Mouse (Mus musculus): ENCODE results near the gene Pde4d. TPM values are rescaled to one million over a fixed set of nuclear protein-coding genes. Genes with fewer than 3 reads are reported as not detected.

Gene Pde4d
- total RNA-seq, 2 experiments from 2014 or later, result 33.5 to 49.8 TPM

DNA sequence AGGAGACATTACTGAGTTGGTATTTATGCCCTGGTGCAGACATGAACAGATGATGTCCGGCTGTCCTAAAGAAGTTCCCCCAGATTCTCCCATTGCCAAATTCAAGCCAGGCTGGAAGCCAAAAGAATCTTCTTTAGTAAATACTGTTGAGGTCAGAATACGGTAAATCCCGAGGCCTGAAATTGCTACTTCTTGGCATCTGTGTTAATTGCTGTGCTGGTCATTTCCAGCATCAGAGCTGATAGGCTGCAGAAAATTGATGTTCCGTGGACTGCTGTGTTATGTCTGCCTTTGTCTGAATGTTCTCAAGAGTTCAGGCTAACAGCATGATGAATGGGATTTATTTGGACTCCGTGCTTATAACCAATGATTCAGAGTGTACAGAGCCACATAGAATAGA lies 1127.7 kb downstream of the Pde4d start:
- no peak for ATAC-seq (replicated peaks; ENCODE audit: poor library complexity, severe bottlenecking)

DNA sequence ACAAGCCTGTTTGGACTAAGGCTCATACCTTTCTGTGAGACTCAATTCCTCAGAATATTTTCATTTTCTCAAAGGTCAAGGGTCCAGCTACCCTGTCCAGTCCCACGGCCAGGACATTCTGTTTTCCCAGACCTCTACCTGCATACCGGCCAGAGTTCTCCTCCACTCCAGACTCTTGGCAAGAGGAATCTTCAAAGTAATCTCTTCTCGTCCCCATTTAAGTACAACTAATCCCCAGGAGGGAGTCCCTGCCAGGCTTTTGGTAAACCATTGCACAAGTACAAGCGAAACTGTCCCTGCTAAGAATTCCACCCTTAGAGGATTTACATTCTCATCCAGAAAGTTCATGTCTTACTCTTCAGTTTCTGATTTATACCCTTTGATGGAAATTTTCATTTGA lies 1128.2 kb downstream of the Pde4d start:
- ATAC-seq (replicated peaks; ENCODE audit: poor library complexity, severe bottlenecking), result no peak

DNA sequence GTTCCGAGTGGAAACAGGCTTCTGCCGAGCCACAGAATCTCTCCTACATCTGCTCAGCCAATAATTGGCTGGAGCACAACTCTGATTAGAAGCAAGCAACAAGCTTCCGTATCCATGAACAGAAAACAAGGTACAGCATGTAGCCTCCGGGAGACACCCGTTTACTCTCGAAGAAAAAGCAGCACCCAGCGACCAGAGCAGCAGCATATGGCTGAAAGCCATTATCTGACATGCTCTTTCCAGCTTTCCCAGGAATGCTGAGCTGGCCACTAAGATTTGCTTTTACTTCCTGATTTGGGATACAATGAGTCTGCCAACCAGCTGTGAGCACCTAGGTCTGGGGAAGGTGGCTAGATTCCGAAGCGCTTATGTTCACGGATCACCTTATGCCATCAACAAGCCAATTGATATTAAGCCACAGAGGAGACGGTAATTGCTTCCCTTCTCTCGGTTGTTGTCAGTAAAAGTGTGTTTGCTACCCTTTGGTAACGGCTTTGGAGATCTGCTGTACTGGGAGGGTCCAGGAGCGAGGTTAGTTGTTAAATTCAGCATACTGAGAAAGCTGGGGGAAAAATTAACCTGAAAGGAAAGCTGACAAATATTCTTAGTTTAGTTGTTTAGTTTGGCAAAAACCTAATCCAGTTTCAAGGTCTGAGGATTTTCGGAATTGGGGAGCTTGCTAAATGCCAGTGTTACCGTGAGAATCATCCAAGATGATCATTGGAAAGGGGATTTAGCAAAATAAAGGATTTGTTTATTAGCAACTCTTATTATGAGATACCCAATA lies 1131.7 kb downstream of the Pde4d start:
- no peak for ATAC-seq (replicated peaks; ENCODE audit: poor library complexity, severe bottlenecking)

DNA sequence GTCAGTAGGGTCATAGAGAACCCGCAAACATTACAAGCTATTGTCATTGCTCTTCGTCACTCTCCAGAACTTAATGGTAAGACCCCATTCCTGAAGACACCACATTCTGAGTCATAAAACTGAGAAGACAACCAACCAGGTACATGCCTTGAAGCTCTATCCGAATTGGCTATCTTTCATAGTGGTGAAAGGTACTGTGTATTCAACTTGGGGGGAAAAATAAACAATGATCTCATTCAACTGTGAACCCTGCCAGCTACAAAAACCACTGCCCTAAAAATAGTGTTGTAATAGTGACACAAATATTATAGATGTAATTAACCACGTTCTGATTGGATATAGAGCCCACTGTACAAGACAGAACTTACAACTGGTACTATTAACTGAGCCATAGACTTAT lies 1140.3 kb downstream of the Pde4d start:
- ATAC-seq (replicated peaks; ENCODE audit: poor library complexity, severe bottlenecking), result no peak

DNA sequence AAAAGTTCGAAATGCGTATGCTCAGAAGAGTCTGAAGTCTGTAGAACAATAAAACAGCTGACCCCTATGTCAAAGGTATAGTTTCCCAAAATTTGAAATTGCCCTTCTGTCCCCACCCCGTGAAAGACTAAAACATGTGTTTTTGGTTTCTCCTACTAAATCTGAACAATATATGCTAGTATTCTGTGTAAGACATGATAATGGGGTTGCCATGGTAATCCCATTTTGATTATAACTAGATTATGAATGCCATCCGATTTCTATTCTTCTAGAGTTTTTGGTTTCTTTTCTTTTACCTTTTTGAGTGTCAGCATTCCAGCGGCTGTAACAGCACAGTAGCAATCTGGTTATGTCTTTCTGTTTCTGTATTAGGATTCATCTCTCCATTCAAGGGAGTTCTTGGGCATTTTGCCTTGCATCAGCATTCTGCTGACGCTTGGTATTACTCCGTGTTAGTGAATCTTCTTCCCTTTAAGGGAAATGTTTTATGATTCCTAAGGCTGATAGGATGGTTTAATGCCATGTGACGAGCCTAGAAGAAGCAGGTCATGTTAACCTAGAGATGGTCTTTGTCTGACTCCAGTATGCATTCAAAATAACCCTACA lies 1142.5 kb downstream of the Pde4d start:
- no peak for ATAC-seq (replicated peaks; ENCODE audit: poor library complexity, severe bottlenecking)

- ATAC-seq (replicated peaks; ENCODE audit: poor library complexity, severe bottlenecking), result no peak
Measured at GRCm38 (mm10) chr13:109599711-109600110, 1150.0 kb downstream of the Pde4d start.

DNA sequence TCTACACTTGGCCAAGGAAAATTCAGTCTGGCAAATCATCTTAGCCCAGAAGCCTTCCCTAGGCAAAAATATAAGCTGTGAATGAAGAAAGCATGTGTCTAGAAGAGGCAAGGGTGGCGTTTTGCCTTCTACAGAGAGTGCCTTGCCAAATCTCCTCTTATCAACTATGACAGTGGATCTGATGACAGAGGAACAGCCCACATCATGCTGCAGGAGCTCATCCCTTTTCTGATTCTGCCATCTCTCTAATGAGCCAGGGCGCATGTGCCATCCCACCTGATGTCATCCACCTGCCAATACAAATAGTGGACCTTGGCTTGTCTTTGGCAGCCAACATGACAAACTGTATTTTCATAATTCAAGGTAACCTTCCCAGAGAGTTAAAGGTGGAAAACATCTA lies 1154.3 kb downstream of the Pde4d start:
- ATAC-seq (replicated peaks; ENCODE audit: poor library complexity, severe bottlenecking), result no peak

GRCm38 (mm10) chr13:109605140-109605539 lies 1155.4 kb downstream of the Pde4d start:
- no peak for ATAC-seq (replicated peaks; ENCODE audit: poor library complexity, severe bottlenecking)

DNA sequence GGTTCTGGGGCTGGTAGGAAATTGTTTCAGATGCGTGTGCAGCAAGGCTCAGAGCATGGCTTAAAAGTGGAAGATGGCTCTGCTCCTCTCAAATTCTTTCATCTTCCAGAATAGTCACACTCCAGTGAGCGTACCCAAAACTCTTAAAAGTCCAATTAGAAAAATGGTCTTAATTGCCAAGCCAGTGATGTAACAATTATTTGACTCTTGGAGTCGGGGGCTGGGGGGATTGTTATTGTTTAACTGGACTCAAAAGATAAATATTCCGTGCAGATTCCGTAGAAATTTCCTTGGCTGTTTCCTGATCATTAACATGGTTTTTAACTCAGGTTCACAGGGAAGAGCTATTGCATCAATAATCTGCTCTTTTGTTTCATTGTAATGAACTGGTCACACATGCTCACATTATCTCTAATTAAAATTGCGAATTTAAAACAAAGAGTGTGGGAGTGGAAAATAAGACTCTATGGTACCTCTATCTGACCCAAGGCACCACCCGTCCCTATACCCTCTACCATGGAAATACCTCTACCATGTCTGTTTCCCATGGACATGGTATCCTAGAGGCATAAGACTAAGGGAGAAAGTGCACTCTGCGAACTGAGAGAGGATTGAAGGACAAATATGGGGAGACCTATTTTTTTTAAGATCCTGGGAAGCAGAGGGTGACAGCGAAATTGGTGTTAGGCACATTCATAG lies 1159.5 kb downstream of the Pde4d start:
- ATAC-seq (replicated peaks; ENCODE audit: poor library complexity, severe bottlenecking), result no peak

DNA sequence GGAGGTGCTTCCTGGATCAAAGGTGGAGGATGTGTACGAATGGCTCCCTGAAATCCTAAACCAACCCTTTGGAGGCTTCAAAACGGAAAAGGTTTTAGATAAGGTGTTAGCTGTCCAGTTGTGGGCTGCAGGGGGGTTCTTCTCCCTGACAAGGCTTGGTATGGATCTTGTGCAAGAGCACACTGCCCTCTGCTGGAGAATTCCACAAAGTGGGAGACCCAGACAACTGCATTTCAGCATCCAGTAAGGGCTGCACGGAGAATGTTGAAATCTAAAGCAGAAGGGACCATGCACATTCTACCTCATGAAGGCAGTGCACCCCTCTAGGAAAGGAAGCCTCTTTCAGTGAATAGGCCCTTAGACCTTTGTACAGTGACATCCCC lies 1160.0 kb downstream of the Pde4d start:
- ATAC-seq (replicated peaks; ENCODE audit: poor library complexity, severe bottlenecking), result peak; percentile 87

DNA sequence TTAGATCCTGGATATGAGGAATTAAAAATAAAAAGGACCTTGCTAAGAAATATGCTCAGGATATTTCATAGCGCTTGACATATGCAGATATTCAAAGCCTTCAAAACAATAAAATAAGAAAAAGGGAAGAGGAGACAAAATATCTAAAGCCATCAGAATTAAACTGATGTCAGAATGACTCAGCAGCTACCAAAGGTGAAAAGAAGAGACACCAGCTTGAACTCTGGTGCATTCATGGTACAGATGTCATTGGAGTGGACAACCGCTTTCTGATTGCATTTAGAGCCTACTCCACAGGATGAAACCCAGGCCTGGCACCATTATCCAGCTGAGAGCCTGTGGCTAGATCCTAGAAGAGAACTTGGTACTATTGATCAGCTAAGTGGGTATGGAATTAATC lies 1161.0 kb downstream of the Pde4d start:
- ATAC-seq (replicated peaks; ENCODE audit: poor library complexity, severe bottlenecking), result no peak

DNA sequence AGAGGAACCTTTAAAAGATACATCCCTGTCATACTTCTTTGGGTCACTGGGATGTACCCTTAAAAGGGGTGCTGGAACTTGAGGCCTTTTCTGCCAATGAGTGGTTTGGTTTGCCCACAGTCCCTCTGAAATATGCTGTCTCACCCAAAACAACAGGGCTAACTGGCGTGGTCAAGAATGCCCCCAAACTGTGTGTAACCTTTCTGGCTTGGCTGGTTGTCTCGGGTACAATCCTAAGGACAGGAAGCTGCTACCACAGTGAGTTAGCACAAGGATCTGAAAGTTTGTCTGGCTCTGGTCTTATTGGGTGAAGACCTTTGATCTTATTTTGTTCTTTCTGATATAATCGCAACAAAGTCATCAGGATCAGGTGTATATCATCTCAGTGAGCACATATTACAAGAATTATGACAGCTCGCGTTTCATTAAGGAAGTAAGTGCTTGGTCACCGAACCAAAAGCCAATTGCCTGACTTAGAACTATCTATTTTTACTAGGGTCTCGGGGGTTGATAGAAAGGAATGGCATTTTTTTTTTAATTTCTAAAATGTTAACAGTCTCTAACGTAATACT lies 1165.6 kb downstream of the Pde4d start:
- ATAC-seq (replicated peaks; ENCODE audit: poor library complexity, severe bottlenecking), result peak; percentile 61

DNA sequence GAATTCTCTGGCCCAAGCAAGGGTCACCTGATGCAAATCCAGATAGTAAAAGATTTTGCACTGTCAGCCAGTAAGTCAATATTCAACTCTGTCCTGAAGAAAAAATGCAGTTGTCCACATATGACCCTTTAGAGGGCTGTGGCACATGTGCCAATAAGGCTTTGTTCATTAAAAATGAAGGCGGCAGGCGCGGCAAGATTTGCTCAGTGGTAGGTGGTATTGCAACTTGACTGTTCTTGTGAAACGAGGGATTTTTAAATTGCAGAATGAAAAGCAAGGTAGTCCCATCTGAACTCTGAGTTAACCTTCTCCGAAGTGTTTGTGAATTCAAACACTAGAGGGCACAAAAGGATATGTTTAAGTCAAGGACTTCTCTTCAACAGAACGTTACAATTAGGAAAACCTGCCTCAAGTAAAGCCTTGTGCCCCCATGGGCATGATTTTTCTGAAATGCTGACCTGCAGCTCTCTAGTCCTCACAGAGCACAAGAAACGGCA lies 1166.1 kb downstream of the Pde4d start:
- peak; percentile 67 for ATAC-seq (replicated peaks; ENCODE audit: poor library complexity, severe bottlenecking)

DNA sequence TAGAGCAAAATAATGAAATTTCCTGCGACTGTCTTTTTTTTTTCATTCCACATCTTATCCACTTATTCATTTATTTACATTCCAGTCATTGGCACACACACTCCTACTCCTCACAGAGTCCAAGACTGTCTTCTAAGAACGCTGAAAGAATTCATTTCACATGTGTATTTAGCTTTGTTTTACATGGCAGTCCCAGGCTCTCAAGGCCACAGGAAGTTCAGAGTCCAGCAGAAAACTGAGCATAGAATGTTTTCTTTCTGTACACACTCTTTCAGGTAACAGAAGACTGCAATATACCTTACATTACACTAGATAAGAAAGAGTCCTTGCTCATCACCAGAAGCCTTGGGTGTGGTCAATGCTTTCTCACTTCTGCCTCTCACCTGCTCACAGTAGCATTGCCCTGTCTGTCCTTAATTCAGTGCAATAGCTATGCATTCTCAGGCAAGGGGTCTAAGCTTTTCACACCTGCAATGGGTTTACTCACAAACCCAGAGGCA lies 1169.5 kb downstream of the Pde4d start:
- no peak for ATAC-seq (replicated peaks; ENCODE audit: poor library complexity, severe bottlenecking)

DNA sequence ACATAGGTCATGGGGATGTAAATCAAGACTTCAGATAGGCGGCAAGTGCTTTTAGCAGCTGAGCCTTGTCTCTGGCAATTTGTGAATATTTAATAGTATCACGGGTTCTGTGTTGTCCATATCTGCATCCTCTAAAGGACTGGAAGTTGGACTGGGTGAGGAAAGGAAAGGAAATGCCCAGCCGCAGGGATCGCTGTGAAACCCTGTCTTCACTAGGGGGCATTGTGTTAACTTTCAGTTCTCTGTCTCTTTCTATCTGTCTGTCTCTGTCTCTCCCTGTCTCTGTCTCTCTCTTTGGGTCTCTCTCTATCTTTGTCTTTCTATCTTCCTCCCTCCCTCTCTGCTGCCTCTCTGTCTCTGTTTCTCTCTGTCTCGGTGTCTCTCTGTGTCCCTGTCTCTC lies 1172.5 kb downstream of the Pde4d start:
- no peak for ATAC-seq (replicated peaks; ENCODE audit: poor library complexity, severe bottlenecking)

GRCm38 (mm10) chr13:109623201-109623600 lies 1173.5 kb downstream of the Pde4d start:
- no peak for ATAC-seq (replicated peaks; ENCODE audit: poor library complexity, severe bottlenecking)

DNA sequence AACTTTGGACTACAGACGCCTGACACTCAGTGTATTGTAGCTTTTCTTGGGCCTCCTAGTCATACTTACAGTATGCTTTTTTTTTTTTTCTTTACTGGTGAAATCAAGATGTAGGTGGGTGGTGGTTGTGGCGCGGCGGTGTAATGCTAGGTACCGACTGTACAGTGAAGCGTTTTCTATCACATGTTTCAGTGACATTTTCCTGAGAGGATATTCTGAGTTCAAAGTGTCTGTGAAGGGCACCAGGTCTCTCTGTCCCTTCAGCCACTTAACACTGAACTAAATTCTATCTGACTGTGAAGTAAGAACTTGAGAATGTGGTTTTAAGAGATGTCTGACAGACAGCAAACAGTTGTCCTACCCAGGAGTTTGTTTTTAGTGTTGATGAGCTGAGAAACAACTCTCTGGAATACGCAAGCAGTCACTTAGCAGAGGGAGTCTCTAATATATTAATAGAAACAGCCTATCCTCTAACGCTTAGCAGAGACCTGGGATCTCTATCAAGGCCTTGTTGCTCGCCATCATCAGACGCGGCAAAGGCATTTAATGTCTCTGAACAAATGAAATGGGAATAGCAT lies 1175.1 kb downstream of the Pde4d start:
- ATAC-seq (replicated peaks; ENCODE audit: poor library complexity, severe bottlenecking), result no peak

- no peak for ATAC-seq (replicated peaks; ENCODE audit: poor library complexity, severe bottlenecking)
Measured at GRCm38 (mm10) chr13:109625466-109626129, 1175.8 kb downstream of the Pde4d start.

DNA sequence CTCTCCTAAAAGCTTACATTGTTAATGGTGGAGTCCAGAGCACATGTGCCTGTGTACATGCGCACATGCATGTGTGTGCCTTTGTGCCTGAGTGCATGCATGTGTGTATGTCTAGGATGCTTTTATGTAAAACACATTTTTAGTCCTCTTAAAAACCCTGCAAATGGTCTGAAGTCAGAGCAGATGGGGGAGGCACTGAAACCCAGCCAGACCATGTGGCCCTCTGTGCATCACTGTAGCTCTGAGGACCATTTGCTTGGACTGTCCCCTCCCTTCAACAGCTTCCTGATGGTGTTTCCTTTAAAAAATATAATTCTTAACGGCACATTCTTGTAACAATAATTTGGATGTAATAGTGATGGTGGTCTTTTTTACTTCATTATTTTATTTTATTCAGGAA lies 1177.5 kb downstream of the Pde4d start:
- no peak for ATAC-seq (replicated peaks; ENCODE audit: poor library complexity, severe bottlenecking)

DNA sequence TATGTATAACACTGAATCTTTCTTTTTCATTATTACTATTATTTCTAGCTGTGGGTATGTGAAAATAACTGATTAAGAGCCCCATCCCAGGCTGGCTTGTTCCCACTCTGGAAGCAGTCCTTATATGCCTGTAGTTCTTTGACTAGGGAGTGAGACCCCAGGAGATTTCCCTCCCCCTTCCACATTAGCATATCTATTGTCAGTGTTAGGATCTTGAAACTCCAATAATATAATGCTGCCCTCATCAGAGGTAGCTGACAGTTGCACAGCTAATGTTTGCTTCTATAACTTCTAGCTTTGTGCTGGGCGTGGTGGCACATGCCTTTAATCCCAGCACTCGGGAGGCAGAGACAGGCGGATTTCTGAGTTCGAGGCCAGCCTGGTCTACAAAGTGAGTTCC lies 1178.9 kb downstream of the Pde4d start:
- ATAC-seq (replicated peaks; ENCODE audit: poor library complexity, severe bottlenecking), result no peak

Measured in granulocyte monocyte progenitor cell, adult 5-6 weeks (primary cell).